Mouse (Mus musculus) heart, postnatal 0 days (tissue): ENCODE results near the gene Fam205a1.

ENCODE experiments used
- CTCF ChIP-seq: IDR thresholded peaks from 2 replicates; pipeline ENCODE4 v1.5.1; 2016; ENCODE audit warnings: antibody characterized with exemption, control low read depth, low read depth
- EP300 ChIP-seq: IDR thresholded peaks from 2 replicates; pipeline ENCODE4 v1.6.1; 2016; ENCODE audit warnings: antibody characterized with exemption, low read depth

- TF ChIP-seq CTCF: no peak
- TF ChIP-seq EP300: no peak
Observed at GRCm38 (mm10) chr4:42886926-42887325, 33.2 kb upstream of the Fam205a1 start.
